30 mouse cellular contexts compared by ENCODE assay signal in the genomic region with DNA sequence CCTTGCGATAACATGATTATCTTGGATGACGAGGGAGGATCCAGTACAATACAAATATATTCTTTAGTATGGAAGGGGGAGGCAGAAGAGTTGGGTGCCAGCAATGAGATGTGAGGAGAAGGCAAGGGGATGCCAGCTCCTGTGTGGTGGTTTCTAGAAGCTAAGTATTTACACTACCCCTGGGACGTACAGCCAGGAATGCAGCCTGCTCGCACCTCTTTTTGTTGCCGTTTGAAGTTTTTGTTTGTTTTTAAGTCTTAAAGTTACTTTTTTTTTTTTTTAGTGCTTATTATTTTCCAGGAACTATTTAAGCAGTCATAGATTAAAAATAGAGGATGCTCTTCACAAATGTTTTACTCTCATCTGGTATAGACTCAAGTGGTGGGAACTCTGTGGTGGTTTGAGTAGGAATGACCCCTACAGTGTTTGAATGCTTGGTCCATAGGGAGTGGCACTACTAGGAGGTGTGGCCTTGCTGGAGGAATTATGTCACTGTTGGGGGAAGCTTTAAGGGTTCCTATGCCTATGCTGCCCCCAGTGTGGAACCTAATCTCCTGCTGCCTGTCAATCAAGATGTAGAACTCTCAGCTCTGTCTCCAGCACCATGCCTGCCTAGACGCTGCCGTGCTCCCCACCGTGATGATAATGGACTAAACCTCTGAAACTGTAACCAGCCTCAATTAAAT. TPM values are rescaled to one million over a fixed set of nuclear protein-coding genes. Genes with fewer than 3 reads are reported as not detected.
"Had no signal": no experiment of that assay in that cellular context is flagged by ENCODE, and none has a peak within 500 bp of the region (broad histone marks: within the 10 kb centered on the region; RNA-seq: fewer than 3 reads in every experiment).

No protein-coding gene starts in this region.

- H3K9me3 ChIP-seq: kidney, embryonic 15.5 days; liver, embryonic 13.5 days; megakaryocyte, embryonic 14.5 days; midbrain, embryonic 10.5 days; midbrain, embryonic 13.5 days had no signal

- ATAC-seq: midbrain, embryonic 13.5 days had no signal

- H3K36me3 ChIP-seq: kidney, embryonic 15.5 days; liver, embryonic 13.5 days; midbrain, embryonic 10.5 days; midbrain, embryonic 13.5 days had no signal

- DNase-seq: kidney, adult 8-10 months; kidney, postnatal 10 days; kidney, postnatal 36 days; layer of hippocampus, postnatal 36 days; liver, embryonic 13.5 days; lung, embryonic 14.5 days; lung, postnatal 10 days; lung, postnatal 36 days; thymus, adult 2 months; thymus, postnatal 14 days; thymus, postnatal 4 days had no signal

- H3K4me2 ChIP-seq: kidney, embryonic 15.5 days; liver, embryonic 13.5 days; lung, embryonic 14.5 days; midbrain, embryonic 13.5 days had no signal

- H3K9ac ChIP-seq: kidney, embryonic 15.5 days; liver, embryonic 13.5 days; lung, embryonic 14.5 days; midbrain, embryonic 13.5 days had no signal

- H3K4me1 ChIP-seq: kidney, embryonic 15.5 days; liver, embryonic 13.5 days; midbrain, embryonic 13.5 days had no signal

- H3K27me3 ChIP-seq: kidney, embryonic 15.5 days; liver, embryonic 13.5 days; midbrain, embryonic 13.5 days had no signal

- H3K4me3 ChIP-seq: kidney, embryonic 15.5 days; left cerebral cortex, adult 2 months; liver, embryonic 13.5 days; megakaryocyte, embryonic 14.5 days; midbrain, embryonic 10.5 days; midbrain, embryonic 13.5 days had no signal

- H3K27ac ChIP-seq: kidney, embryonic 15.5 days; left cerebral cortex, adult 2 months; liver, embryonic 13.5 days; midbrain, embryonic 10.5 days; midbrain, embryonic 13.5 days had no signal

RNA-seq across cellular contexts. Expression of gene Spaar, which starts 9.3 kb away (rescaled TPM):
- total RNA-seq: midbrain, postnatal 0 days had no signal
- polyA plus RNA-seq: liver, embryonic 13.5 days; midbrain, embryonic 13.5 days; neural tube, embryonic 11.5 days; neural tube, embryonic 14.5 days had no signal

RNA-seq across cellular contexts. Expression of gene Hrct1, which starts 12.1 kb away (rescaled TPM):
- polyA plus RNA-seq: midbrain, embryonic 10.5 days; neural tube, embryonic 11.5 days had no signal

RNA-seq across cellular contexts. Expression of gene Olfr71, which starts 29.1 kb away (rescaled TPM):
- total RNA-seq: layer of hippocampus, adult 8-10 months; layer of hippocampus, postnatal 10 days; layer of hippocampus, postnatal 36 days; left cerebral cortex, adult 2 months; left cerebral cortex, postnatal 10 days; left cerebral cortex, postnatal 36 days; liver, adult 2 months; midbrain, postnatal 0 days had no signal
- polyA plus RNA-seq: kidney, embryonic 15.5 days; limb, embryonic 11.5 days; limb, embryonic 14.5 days; liver, adult 2 months; liver, embryonic 13.5 days; liver, embryonic 16.5 days; lung, embryonic 14.5 days; midbrain, embryonic 10.5 days; midbrain, postnatal 0 days; neural tube, embryonic 11.5 days; neural tube, embryonic 14.5 days; small intestine, adult 2 months; spleen, adult 2 months; stomach, embryonic 16.5 days; thymus, adult 2 months had no signal

RNA-seq across cellular contexts. Expression of gene Olfr159, which starts 31.7 kb away (rescaled TPM):
- total RNA-seq: layer of hippocampus, adult 8-10 months; layer of hippocampus, postnatal 10 days; layer of hippocampus, postnatal 36 days; left cerebral cortex, adult 2 months; left cerebral cortex, postnatal 10 days; left cerebral cortex, postnatal 36 days; liver, adult 2 months; midbrain, postnatal 0 days had no signal
- polyA plus RNA-seq: kidney, embryonic 15.5 days; limb, embryonic 11.5 days; limb, embryonic 14.5 days; liver, adult 2 months; liver, embryonic 13.5 days; liver, embryonic 16.5 days; lung, embryonic 14.5 days; midbrain, embryonic 10.5 days; midbrain, embryonic 13.5 days; midbrain, postnatal 0 days; neural tube, embryonic 11.5 days; neural tube, embryonic 14.5 days; small intestine, adult 2 months; spleen, adult 2 months; stomach, embryonic 16.5 days; thymus, adult 2 months had no signal

RNA-seq across cellular contexts. Expression of gene Olfr70, which starts 38.5 kb away (rescaled TPM):
- total RNA-seq: layer of hippocampus, adult 8-10 months; layer of hippocampus, postnatal 10 days; layer of hippocampus, postnatal 36 days; left cerebral cortex, adult 2 months; left cerebral cortex, postnatal 10 days; left cerebral cortex, postnatal 36 days; liver, adult 2 months; midbrain, postnatal 0 days had no signal
- polyA plus RNA-seq: kidney, embryonic 15.5 days; limb, embryonic 11.5 days; limb, embryonic 14.5 days; liver, adult 2 months; liver, embryonic 13.5 days; liver, embryonic 16.5 days; lung, embryonic 14.5 days; midbrain, embryonic 10.5 days; midbrain, embryonic 13.5 days; midbrain, postnatal 0 days; neural tube, embryonic 11.5 days; neural tube, embryonic 14.5 days; small intestine, adult 2 months; spleen, adult 2 months; stomach, embryonic 16.5 days; thymus, adult 2 months had no signal
